Mouse (Mus musculus) heart, adult 2 months (tissue): Measurements from ENCODE around the gene Pkn1. TPM values are rescaled to one million over a fixed set of nuclear protein-coding genes. Genes with fewer than 3 reads are reported as not detected.

Source experiments
- DNase-seq, 2 experiments: peaks; one replicate each; pipeline ENCODE4 v3.0.0; 2021
- H3K27ac ChIP-seq: fragments of 200-600 bp; 2 replicates; pipeline ENCODE4 v1.8.1; 2022
- H3K27me3 ChIP-seq: fragments of 200-500 bp; 2 replicates; pipeline ENCODE4 v1.6.1; 2012; ENCODE audit warnings: mild to moderate bottlenecking, low read length, inconsistent platforms, mixed read lengths; ENCODE audit not compliant: control insufficient read depth, insufficient read depth
- H3K36me3 ChIP-seq: fragments of 200-500 bp; 2 replicates; pipeline ENCODE4 v1.6.1; 2012; ENCODE audit warnings: low read length, inconsistent platforms; ENCODE audit not compliant: control insufficient read depth, insufficient read depth
- H3K4me1 ChIP-seq: fragments of 200-500 bp; 2 replicates; pipeline ENCODE4 v1.6.1; 2011; ENCODE audit warnings: low read length; ENCODE audit not compliant: control insufficient read depth, insufficient read depth
- H3K4me3 ChIP-seq: fragments of 200-600 bp; 2 replicates; pipeline ENCODE4 v1.8.1; 2022
- H3K79me2 ChIP-seq: fragments of 200-500 bp; replicated peaks from 2 replicates; pipeline ENCODE4 v1.6.1; 2012; ENCODE audit warnings: mild to moderate bottlenecking, inconsistent platforms, low read length, moderate library complexity, mixed read lengths; ENCODE audit not compliant: control insufficient read depth, insufficient read depth
- H3K9ac ChIP-seq: fragments of 200-500 bp; 2 replicates; pipeline ENCODE4 v1.6.1; 2012; ENCODE audit warnings: low read depth, mild to moderate bottlenecking, control low read depth, inconsistent platforms, low read length, mixed read lengths
- CTCF ChIP-seq: fragments of 200-600 bp; IDR thresholded peaks from 2 replicates; pipeline ENCODE4 v1.8.1; 2022; ENCODE audit warnings: antibody characterized with exemption, mild to moderate bottlenecking, moderate library complexity
- EP300 ChIP-seq: fragments of 200-500 bp; IDR thresholded peaks from 2 replicates; pipeline ENCODE4 v1.6.1; 2011; ENCODE audit warnings: low read depth, low read length, control low read depth; ENCODE audit not compliant: insufficient read depth
- POLR2A ChIP-seq: fragments of 200-500 bp; IDR thresholded peaks from 2 replicates; pipeline ENCODE4 v1.6.1; 2011; ENCODE audit warnings: mild to moderate bottlenecking, low read depth, low read length, control low read depth; ENCODE audit not compliant: insufficient read depth
- whole genome bisulfite sequencing: fragments of 180-500 bp; shearing (Covaris S2); methylation state at CpG from one replicate; pipeline ENCODE4 v1.1.7; 2018; 5-methylcytosine and 5-hydroxymethylcytosine counted together
- intact Hi-C: fragments of 180-260 bp; cut with DNase I; formaldehyde crosslinking; loops from one replicate; pipeline ENCODE4 v1.15.1; 2025
- long read RNA-seq: library from polyadenylated mRNA; stranded (forward); transcript quantifications from one replicate; pipeline ENCODE4 v2.0.0, GENCODE M21; 2021
- polyA plus RNA-seq: library from polyadenylated mRNA; depleted of rRNA; stranded (reverse); fragments of >200 nt; gene quantifications from 2 replicates; pipeline ENCODE4 v1.2.3, GENCODE M21; 2012; rRNA removed
- total RNA-seq, 2 experiments: library from RNA; stranded (reverse); gene quantifications; 2 replicates each; pipeline ENCODE4 v1.2.3; 2021

Gene Pkn1
- total RNA-seq (10 to 100 TPM; 51.1 to 55.6 TPM), polyA plus RNA-seq (53.7 and 59.5 TPM in 2 replicates)
- long read RNA-seq, full-length matches to known transcripts, result 30 of 43 reads
- long read RNA-seq, partial matches to known transcripts, result 4 of 43 reads
- long read RNA-seq, other reads (novel, unspliced or antisense), result 9 of 43 reads

DNA sequence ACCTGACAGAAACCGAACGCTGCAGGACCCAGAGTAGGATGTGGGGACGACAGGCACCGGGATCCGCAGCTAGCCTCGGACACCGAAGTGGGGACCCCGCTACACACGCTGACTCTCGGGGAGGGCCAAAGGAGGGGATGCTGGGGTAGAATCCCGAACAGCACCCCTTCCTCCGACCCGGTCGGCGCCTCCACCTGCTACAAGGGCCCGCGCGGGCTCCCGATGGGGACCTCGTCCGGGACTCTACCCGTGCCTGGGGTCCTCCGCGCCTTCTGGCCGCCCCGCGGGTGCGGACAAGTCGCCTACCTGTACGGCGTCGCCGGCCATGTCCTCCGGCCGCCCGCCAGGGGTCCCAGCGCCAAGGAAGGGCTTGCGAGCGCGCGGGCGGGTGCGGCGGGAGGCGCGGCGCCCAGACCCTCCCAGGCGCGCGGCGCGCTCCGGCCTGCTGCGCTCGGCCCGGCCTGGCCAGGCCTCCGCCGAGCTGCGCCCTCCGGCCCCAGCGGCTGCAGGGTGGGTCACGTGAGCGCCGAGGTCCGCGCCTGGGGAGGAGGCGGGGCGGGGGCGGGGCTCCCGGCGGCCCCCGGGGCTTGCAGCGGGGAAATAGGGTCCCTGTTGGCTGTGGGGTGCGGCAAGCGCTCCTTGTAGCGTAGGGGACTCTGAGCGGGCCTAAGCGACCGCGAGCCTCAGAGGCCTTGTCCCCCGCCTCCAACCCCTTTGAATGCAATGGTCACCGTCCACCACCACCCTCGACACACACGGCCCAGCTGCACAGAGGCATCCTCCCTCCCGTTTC is at the start of gene Pkn1:
Gene Pkn1 (minus strand): TSS at position 519 of the 793 bp plus-strand sequence.
- peak within 1 kb of the TSS; percentile 100 for H3K4me3 ChIP-seq
- peak; percentile 86 to 91 for DNase-seq
- WGBS, result under 1% methylated on average over 79 of the region's 85 CpGs
- H3K27ac ChIP-seq, result peak within 1 kb of the TSS; percentile 98
- TF ChIP-seq CTCF, result peak; percentile 30
- peak; percentile 75 for TF ChIP-seq POLR2A
- TF ChIP-seq EP300, result no peak
- intact Hi-C loops, result loop anchor here (1.0 to 5.0 kb wide), 2 partner anchors 15 to 37 kb away; no protein-coding TSS in a partner anchor
- no peaks in the 10 kb centered on the region for H3K36me3 ChIP-seq
- peak within 1 kb of the TSS; percentile 94 for H3K9ac ChIP-seq
- H3K4me1 ChIP-seq, result peaks cover 20% of the 10 kb centered on the region
- peaks cover 2% of the 10 kb centered on the region; the same call in 1 of the 2 replicates for H3K79me2 ChIP-seq
- H3K27me3 ChIP-seq, result no peaks in the 10 kb centered on the region

- TF ChIP-seq CTCF (no peak), POLR2A (no peak), EP300 (no peak)
- H3K4me1 ChIP-seq, result peaks cover 11% of the 10 kb centered on the region
- intact Hi-C loops, result loop anchor here (2.0 to 10.0 kb wide), 2 partner anchors 24 to 436 kb away; partner anchors contain the start of gene Nanos3
- no peaks in the 10 kb centered on the region for H3K27me3 ChIP-seq
- H3K4me3 ChIP-seq, result no peak overlapping the region
- DNase-seq, result peak; percentile 56 to 80
- no peaks in the 10 kb centered on the region for H3K36me3 ChIP-seq
- H3K27ac ChIP-seq, result peak overlapping the region; percentile 62
- H3K79me2 ChIP-seq, result no peaks in the 10 kb centered on the region
- H3K9ac ChIP-seq, result no peak overlapping the region
- 18% methylated on average over 3 of the region's 3 CpGs for WGBS
These were observed 49.7 kb upstream of the Pkn1 start for GRCm38 (mm10) chr8:83748708-83749107.

DNA sequence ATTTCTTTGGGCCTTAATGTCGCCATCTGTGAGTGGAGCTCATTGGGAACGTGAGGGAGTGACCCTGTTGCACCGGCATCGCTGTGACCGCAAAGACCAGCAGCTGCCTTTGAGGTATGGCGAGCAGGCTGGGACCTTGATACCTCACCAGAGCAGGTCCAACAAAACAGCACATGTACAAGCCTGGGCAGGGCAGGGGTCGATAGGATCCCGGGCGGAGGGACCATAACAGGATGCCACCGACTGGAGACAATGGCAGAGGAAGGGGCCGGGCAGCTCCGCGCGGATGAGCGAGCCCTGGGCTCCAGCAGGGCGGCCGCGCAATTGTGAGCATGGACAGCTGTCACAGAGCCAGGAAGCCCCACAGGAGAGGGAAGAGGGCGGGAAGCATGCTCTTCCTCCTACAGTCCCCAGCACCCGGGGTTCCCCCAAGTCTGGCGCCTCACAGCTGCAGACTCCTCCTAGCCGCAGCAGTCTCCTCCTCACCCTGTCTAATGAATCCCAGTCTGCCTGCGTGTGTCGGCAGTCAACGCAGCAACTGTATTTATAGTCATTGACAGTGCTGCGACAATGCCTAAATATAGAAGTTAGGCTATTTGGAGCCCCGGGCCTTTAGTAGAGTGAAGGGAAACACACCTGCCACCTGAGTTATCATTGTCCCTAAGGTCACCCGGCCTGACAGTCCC is 48.8 kb upstream of the Pkn1 start:
- H3K27me3 ChIP-seq, result no peaks in the 10 kb centered on the region
- peak overlapping the region; percentile 62 for H3K27ac ChIP-seq
- 3% methylated on average over 28 of the region's 28 CpGs for WGBS
- no peaks in the 10 kb centered on the region for H3K79me2 ChIP-seq
- peak overlapping the region; percentile 73 for H3K9ac ChIP-seq
- TF ChIP-seq POLR2A (peak; percentile 81), CTCF (peak; percentile 55), EP300 (peak; percentile 81; the same call in 1 of the 2 replicates)
- peak; percentile 84 to 89 for DNase-seq
- H3K4me1 ChIP-seq, result peaks cover 13% of the 10 kb centered on the region
- H3K4me3 ChIP-seq, result peak overlapping the region; percentile 49
- intact Hi-C loops, result loop anchor here (2.0 to 10.0 kb wide), 2 partner anchors 25 to 437 kb away; partner anchors contain the start of gene Nanos3
- H3K36me3 ChIP-seq, result no peaks in the 10 kb centered on the region

DNA sequence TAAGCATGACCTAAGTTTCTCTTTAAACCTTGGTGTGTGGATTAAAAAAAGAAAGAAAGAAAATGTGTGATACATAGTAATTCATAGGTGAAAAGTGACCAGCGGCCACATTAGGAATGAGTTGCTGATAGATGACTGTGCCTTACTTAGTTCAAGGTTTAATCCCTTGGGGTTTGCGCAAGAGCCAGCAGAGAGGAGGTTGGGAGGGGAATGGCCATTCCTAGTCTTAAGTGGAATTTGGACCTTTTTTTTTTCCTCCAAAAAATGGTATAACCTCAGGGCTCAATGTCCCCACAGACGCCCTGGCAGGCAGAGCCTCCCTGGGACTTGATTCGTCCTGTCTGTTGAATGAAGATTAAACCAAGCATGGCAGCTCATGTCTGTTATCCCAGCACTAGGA is 45.1 kb upstream of the Pkn1 start:
- Histone ChIP-seq H3K36me3 (no peaks in the 10 kb centered on the region), H3K27me3 (no peaks in the 10 kb centered on the region), H3K4me3 (no peak overlapping the region), H3K4me1 (peaks cover 16% of the 10 kb centered on the region), H3K9ac (no peak overlapping the region), H3K27ac (no peak overlapping the region), H3K79me2 (no peaks in the 10 kb centered on the region)
- WGBS, result 89% methylated on average over 4 of the region's 4 CpGs
- TF ChIP-seq EP300, result no peak
- TF ChIP-seq POLR2A, result no peak
- no peak for TF ChIP-seq CTCF
- DNase-seq, result no peak
- intact Hi-C loops, result loop anchor here (5.0 to 10.0 kb wide), 2 partner anchors 253 to 441 kb away; partner anchors contain the start of genes Nanos3 and Samd1

DNA sequence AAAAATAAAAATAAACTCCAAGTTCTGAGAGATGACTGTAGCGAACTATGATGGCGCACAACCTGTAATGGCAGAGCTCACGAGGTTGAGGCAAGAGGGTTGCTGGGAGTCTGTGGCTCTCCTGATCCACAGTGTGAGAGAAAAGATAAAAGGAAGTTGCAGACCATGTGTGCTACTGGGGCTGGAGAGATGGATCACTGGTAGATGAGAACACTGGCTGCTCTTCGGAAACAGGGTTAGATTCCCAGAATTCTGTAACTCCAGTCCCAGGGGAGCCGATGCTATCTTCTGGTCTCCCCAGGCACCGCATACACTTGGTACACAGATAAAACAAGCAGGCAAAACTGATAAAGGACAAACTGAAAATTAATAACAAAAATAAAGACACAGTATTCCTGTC is 44.0 kb upstream of the Pkn1 start:
- H3K79me2 ChIP-seq, result no peaks in the 10 kb centered on the region
- H3K27me3 ChIP-seq, result no peaks in the 10 kb centered on the region
- H3K4me1 ChIP-seq, result peaks cover 18% of the 10 kb centered on the region
- no peak for TF ChIP-seq EP300
- intact Hi-C loops, result loop anchor here (5.0 to 10.0 kb wide), 2 partner anchors 254 to 442 kb away; partner anchors contain the start of genes Nanos3 and Samd1
- H3K4me3 ChIP-seq, result no peak overlapping the region
- peak overlapping the region; percentile 98; the same call in 1 of the 2 replicates for H3K27ac ChIP-seq
- DNase-seq, result no peak
- H3K9ac ChIP-seq, result no peak overlapping the region
- 83% methylated on average over 6 of the region's 6 CpGs for WGBS
- H3K36me3 ChIP-seq, result no peaks in the 10 kb centered on the region
